Mouse (Mus musculus): Measurements from ENCODE around the gene Rbbp4. TPM values are rescaled to one million over a fixed set of nuclear protein-coding genes. Genes with fewer than 3 reads are reported as not detected.

Rbbp4 gene
- total and polyA plus RNA-seq, 3 experiments, result 41.4 to 179 (median 73.3) TPM

DNA sequence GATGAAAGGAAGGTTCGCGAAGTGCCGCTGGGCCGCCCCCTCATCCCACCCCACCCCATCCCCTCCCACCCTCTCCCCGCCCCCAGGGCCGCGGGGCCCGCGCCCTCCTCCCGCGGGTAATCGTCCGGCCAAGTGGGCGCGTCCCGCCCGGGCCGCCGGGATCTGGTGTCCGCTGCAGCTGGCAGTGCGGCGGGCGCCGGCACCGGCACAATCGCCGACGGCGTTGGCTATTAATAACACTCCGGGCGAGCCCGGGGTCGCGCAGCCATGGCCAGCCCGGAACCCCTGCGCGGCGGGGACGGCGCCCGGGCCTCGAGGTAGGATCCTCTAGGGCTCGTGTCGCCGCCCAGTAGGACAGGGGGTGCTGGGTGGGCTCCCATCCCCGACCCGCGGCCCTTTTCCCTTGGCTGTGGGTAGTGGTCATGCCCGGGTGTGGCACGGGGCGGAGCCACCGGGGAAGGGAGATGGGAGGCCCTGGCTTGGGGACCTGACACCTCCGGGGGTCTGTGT, 47.6 kb downstream of the Rbbp4 start, which contains the start of gene Sync:
Gene Sync (plus strand): TSS at position 146 of the 510 bp plus-strand sequence.
- Histone ChIP-seq H3K36me3 (replicated peaks in 1 of 2; ENCODE audit: control insufficient read depth in 1 of 2, insufficient read depth in 1 of 2, low read length in 1 of 2) (no peaks in the 10 kb centered on the region), H3K4me1 (ENCODE audit: control insufficient read depth in 1 of 2, insufficient read depth in 2 of 2) (peaks cover 3% of the 10 kb centered on the region in 2 experiments; a peak in 3 of 4 replicates), H3K27me3 (replicated peaks) (peaks cover 9% of the 10 kb centered on the region), H3K9me3 (replicated peaks; ENCODE audit: low read length) (no peaks in the 10 kb centered on the region), H3K4me3 (replicated peaks in 1 of 3; ENCODE audit: low read depth in 2 of 3, low read length in 2 of 3, poor library complexity in 1 of 3) (peak within 1 kb of the TSS in 1 of 3 experiments; percentile 33), H3K4me2 (ENCODE audit: insufficient read depth, low read depth, poor library complexity, severe bottlenecking) (peak within 1 kb of the TSS; percentile 93), H3K27ac (ENCODE audit: insufficient read depth, low read depth) (no peak within 1 kb of the TSS), H3K9ac (ENCODE audit: insufficient read depth, low read depth) (0 out of 2 replicates have a peak within 1 kb of the TSS, but pooled peaks have one; percentile 16), H3K79me2 (replicated peaks; ENCODE audit: control insufficient read depth, extremely low read depth, insufficient read depth, poor library complexity, severe bottlenecking) (no peaks in the 10 kb centered on the region)
- DNase-seq (ENCODE audit: extremely low read depth), result no peak
- dilution Hi-C loops (cut with MboI; ENCODE audit: extremely low pct_ligation_motif_present, extremely low pct_unique_long_range_greater_than_20kb, low sequenced_read_pairs), result no loop called here
- in situ Hi-C loops (cut with MboI; ENCODE audit: low pct_ligation_motif_present, low pct_unique_long_range_greater_than_20kb, low sequenced_read_pairs), result no loop called here
- TF ChIP-seq ZNF384 (IDR thresholded peaks at IDR 0.05; ENCODE audit: low read depth, low read length), result no peak
- no peak for TF ChIP-seq KAT2A (IDR thresholded peaks at IDR 0.05; ENCODE audit: insufficient replicate concordance, low read length)
- no peak for TF ChIP-seq NRF1 (IDR thresholded peaks at IDR 0.05; ENCODE audit: low read depth, low read length)
- no peak for TF ChIP-seq MYC (IDR thresholded peaks at IDR 0.05; ENCODE audit: low read depth, low read length)
- TF ChIP-seq USF2 (conservative IDR thresholded peaks at IDR 0.05; ENCODE audit: low read depth, low read length), result no peak
- TF ChIP-seq RCOR1 (conservative IDR thresholded peaks at IDR 0.05; ENCODE audit: low read depth, low read length), result no peak
- TF ChIP-seq SIN3A (IDR thresholded peaks at IDR 0.05; ENCODE audit: low read length), result no peak
- no peak for TF ChIP-seq TCF12 (IDR thresholded peaks at IDR 0.05; ENCODE audit: low read depth, low read length)
- TF ChIP-seq USF1 (IDR thresholded peaks at IDR 0.05; ENCODE audit: low read depth, low read length), result no peak
- TF ChIP-seq MAZ (IDR thresholded peaks at IDR 0.05; ENCODE audit: low read depth, low read length), result no peak
- TF ChIP-seq POLR2A (IDR thresholded peaks at IDR 0.05; ENCODE audit: low read depth, low read length), result no peak
- TF ChIP-seq E2F4 (IDR thresholded peaks at IDR 0.05; ENCODE audit: insufficient replicate concordance, low read depth, low read length), result no peak
- no peak for TF ChIP-seq JUN (IDR thresholded peaks at IDR 0.05; ENCODE audit: insufficient read depth, low read depth, low read length)
- TF ChIP-seq BHLHE40 (IDR thresholded peaks at IDR 0.05; ENCODE audit: low read depth, low read length), result no peak
- no peak for TF ChIP-seq CHD2 (IDR thresholded peaks at IDR 0.05; ENCODE audit: low read length)
- no peak for TF ChIP-seq MAFK (IDR thresholded peaks at IDR 0.05; ENCODE audit: insufficient replicate concordance, low read length)
- no peak for TF ChIP-seq CHD1 (IDR thresholded peaks at IDR 0.05; ENCODE audit: low read depth, low read length)
- TF ChIP-seq ETS1 (conservative IDR thresholded peaks at IDR 0.05; ENCODE audit: low read depth, low read length), result no peak
- no peak for TF ChIP-seq UBTF (IDR thresholded peaks at IDR 0.05; ENCODE audit: low read depth, low read length)
- TF ChIP-seq ELF1 (IDR thresholded peaks at IDR 0.05; ENCODE audit: low read depth, low read length), result no peak

Measured in CH12.LX (cell line).